Mouse (Mus musculus) thymus, postnatal 36 days (tissue): ENCODE results near the gene Clps.

Experiments
- DNase-seq, 2 experiments: peaks; one replicate each; pipeline ENCODE4 v3.0.0; 2022; ENCODE audit warnings: mixed read lengths in 2 of 2

The Clps gene

GRCm38 (mm10) chr17:28517441-28517955, 43.1 kb downstream of the Clps start, which contains the start of gene Fkbp5:
Gene Fkbp5 (minus strand): TSS chr17:28517527.
- DNase-seq, result peak; percentile 39 to 61

GRCm38 (mm10) chr17:28516881-28517280, 43.7 kb downstream of the Clps start:
- DNase-seq, result peak; percentile 63 to 71

- DNase-seq, result peak; percentile 68 to 79
Observed at GRCm38 (mm10) chr17:28515431-28516341, 44.9 kb downstream of the Clps start.

GRCm38 (mm10) chr17:28514555-28514954, 46.0 kb downstream of the Clps start:
- DNase-seq, result no peak

GRCm38 (mm10) chr17:28513844-28514243, 46.7 kb downstream of the Clps start:
- peak in 1 of 2 experiments; percentile 23 for DNase-seq

- DNase-seq, result no peak
Observed at GRCm38 (mm10) chr17:28513337-28513736, 47.2 kb downstream of the Clps start.

GRCm38 (mm10) chr17:28512696-28513095, 47.9 kb downstream of the Clps start:
- no peak for DNase-seq

- no peak for DNase-seq
Observed at GRCm38 (mm10) chr17:28511616-28512541, 48.7 kb downstream of the Clps start.

GRCm38 (mm10) chr17:28510445-28511342, 49.9 kb downstream of the Clps start:
- DNase-seq, result peak in 1 of 2 experiments; percentile 51
